Mouse (Mus musculus) MN1 (cell line): Measurements from ENCODE around the gene Ccr5.
"Not testable (repeated sequence)": the region's sequence is repeated elsewhere in the genome, so short reads cannot be mapped to it uniquely, and the experiment has no call there.

Experiments
- DNase-seq: peaks from one replicate; pipeline ENCODE4 v3.0.0-alpha.2; 2016; ENCODE audit warnings: low spot score

The Ccr5 gene

DNA sequence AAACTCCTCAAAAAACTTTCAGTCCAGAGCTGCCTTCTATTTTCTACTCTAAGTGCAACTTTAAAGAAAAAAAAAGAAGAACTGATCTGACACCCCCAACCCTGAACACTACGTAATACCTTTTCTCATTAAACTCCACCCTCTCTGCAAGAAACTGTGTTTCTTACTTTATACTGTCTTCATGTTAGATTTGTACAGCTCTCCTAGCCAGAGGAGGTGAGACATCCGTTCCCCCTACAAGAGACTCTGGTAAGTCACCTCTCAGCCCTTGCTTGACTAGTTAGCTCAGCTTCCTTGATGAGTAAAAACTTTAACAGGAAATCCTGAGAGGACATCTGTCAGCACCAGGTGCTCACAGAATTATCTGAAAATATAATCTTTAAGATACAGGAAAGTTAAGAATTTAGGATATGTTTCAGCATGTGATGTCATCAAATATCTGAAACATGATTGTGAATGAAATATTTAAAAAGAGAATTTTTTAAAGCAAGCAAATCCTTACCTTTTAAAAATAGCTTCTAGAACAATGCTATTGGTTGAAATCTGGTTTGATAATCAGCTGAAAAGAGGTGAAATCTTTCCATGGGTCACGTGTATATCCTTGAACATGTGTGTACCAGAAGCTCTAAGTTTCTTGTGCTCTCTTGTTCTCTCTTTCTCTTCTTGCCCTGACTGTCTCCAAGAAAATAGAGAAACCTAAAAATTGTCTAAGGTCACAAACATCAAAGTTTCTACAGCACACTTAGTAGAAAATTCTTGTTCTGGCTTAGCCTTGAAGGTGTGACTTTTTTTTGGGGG, at the start of gene Ccr5:
Gene Ccr5 (plus strand): TSS at position 157 of the 798 bp plus-strand sequence.
- DNase-seq, result no peak

- DNase-seq, result no peak
Observed at GRCm38 (mm10) chr9:124079803-124080202, 41.5 kb upstream of the Ccr5 start.

GRCm38 (mm10) chr9:124080471-124080870, 40.9 kb upstream of the Ccr5 start:
- DNase-seq, result not testable (repeated sequence)

DNA sequence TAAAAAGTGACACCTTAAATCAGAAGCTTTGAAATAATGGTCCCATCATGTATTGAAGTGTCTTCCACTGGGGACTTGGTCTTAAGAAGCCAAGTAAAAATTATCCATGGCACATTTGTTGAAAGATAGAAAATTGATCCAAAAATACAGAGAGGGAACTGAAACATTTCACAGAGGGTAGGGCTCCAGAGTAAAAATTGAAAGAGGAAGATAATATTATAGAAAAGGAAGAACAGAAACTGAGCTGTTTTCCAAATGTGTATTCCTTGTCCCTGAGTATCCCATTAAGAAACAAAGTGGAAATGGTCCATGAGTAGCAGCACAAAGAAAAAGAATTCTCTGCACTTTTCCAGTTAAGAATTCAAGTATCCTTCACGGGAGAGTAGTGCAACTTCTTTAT, 30.9 kb upstream of the Ccr5 start:
- DNase-seq, result no peak

DNA sequence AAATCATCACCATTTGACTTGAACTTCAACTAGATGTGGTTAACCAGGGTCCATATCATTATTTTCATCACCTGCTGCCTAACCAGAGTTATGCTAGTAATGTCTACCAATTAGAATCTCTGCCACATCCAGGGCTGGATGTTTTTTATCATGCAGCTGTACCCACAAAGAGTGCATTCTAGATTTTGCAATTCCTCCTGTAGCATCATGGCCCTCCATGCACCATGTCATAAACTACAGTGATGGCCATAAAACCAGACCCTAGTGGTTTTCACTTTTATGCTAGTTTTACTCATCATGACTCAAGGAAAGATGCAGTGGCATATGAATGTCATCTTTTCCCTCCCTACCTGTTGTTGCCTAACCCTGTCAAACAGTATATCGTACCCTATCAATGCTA, 22.2 kb upstream of the Ccr5 start:
- DNase-seq, result no peak

DNA sequence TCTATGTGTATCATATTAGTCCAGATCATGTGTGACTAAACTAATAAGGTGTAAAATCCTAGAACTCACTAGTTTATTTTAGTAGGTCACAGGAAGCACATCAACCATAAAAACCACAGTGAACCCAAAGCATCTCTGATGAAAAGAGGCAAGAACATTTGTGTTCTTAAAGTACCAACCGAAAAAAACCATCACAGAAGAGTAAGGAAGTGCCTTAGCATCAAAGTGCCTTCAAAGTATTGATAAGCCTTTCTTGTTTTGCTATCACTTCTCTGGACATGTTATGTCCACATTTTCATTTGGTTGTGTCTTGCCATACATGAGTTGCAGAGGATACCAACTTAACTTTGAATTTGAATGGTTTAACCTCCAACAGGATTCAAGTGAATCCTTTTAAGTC, 21.0 kb upstream of the Ccr5 start:
- no peak for DNase-seq

GRCm38 (mm10) chr9:124101723-124102122, 19.6 kb upstream of the Ccr5 start, which contains the start of gene Ccr2:
Gene Ccr2, plus strand, starts transcription at chr9:124101950.
- DNase-seq, result no peak

DNA sequence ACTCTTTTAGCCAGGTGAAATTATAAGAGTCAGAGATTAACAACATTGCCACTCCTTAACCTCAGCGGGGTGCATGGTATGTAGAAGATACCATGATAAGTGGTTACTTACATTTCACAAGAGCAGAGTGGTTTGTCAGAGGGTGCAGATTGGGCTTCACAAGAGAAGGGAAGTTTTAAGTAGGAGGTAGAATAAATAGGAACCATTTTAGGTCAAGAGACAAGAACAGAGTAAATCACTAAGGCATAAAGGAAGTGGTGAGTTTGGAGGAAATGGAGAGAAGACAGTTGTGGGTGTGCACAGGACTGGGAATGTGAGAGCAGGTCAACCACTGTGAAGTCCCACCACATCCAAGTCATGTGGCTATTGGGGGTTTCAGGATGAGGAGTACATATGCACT, 18.1 kb upstream of the Ccr5 start:
- no peak for DNase-seq

- no peak for DNase-seq
Observed at GRCm38 (mm10) chr9:124105196-124105595, 16.1 kb upstream of the Ccr5 start.

DNA sequence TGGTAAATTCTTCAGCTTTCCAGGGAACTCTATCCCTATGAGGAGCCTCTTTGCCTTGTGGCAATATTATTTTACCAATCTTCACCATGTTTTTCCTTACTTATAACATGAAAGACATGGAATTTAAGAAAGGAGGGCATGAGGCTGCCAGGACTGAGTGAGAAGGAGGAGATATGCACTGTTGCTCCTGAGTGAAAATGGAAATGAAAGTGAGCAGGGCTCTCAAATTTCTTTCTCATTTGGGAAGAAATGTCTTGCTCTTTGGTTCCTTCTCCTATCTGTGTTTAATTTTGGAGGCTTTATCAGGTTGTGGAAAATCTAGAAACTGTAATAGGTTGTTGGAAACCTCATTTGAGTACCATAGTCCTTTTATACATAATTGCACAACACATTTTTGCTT, 14.1 kb upstream of the Ccr5 start:
- DNase-seq, result no peak

- no peak for DNase-seq
Observed at GRCm38 (mm10) chr9:124108356-124109127, 12.8 kb upstream of the Ccr5 start.

DNA sequence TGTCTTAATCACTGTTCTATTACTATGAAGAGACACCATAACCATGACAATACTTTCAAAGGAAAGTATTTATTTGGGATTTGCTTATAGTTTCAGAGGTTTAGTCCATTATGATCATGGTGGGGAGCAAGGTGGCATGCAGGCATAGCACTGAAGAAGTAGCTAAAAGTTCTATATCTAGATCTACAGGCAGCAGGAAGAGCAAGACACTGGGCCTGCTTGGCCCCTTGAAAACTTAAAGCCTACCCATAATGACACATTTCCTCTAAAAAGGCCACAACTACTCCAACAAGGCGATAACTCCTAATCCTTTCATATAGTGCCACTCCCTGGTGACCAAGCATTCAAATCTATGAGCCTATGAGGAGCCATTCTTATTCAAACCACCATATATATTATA, 9.3 kb upstream of the Ccr5 start:
- DNase-seq, result no peak

DNA sequence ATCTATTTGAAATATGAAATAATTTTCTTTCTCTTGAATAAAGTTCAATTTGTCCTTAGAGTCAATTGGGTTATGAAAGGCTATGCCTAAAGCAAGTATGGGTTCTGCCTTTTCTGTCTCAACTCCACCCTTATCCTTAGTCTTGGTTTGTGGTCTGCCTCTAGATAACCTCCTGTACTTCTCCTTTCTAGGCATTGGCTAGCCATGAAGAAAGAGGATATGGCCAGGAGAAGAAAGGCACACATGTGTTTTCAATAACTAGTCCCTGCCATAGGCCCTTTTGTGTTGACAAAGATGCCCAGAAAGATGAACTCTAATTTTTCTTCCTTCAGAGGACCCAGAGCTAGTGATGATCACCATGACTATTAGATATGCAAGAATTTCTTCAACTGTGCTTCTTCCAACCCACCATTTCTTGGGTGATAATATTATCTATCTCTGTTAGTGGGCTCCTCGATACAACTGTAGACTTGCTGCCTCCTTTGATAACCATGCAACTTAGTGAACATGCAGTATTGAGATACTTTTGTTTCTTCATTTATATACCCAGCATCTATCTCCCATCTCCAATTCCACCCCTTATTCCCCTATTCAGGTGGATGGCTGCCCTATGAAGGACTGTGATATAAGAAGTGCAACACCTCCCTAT, 8.6 kb upstream of the Ccr5 start:
- no peak for DNase-seq

DNA sequence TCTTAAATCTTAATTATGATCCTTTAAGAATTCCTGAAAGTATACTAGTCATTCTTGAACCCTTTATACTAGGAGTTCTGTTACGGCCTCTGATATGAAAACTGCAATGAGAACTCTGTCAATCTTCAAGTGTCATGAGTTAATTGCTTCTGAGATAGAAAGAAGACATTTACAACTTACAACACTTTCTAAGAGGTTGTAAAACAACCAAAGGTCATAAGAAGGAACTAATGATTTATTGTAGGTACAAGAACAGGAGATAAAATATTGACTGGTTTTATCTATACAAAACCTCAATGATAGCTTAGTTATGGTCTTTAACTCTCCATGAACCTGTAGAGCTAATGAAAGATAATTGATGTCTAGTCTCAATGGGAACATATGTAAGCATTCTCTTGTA, 7.6 kb upstream of the Ccr5 start:
- no peak for DNase-seq

- DNase-seq, result no peak
Observed at GRCm38 (mm10) chr9:124118489-124118888, 2.9 kb upstream of the Ccr5 start.

DNA sequence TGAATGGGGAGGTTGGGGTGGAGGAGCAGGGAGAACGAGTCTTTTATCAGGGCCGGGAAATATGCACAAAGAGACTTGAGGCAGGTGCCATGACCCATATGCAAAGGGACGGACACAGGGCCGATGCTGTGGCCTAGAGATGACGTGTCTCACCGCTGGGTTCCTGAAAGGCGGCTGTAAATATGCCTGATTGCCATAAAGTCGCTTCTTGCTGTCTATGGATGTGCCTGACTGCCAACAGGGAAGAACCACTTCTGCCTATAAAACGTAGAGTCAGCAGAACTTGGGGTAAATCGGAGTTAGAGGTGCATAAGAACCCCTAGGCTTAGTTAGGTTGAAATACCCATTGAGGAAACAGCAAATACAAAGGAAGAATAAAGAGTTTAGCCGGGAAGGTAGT, 4.2 kb downstream of the Ccr5 start:
- no peak for DNase-seq

DNA sequence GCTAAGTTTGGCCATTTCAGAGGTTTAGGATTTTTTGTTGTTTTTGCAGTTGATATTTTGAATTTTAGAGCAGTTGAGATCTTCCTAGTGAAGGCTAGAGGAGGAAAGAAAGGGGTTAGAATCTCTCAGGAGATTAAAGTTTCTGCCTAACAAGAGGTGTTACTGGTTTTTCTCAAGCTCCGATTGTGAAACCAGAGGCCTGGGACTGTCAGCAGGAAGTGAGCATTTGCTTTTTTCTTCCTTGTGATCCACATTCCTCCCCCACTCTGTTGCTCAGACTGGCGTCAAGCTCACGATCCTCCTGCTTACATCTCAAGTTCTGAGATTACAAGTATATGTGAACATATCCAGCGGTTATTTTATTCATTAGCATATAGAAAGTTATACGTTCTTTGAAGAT, 5.0 kb downstream of the Ccr5 start:
- DNase-seq, result no peak

DNA sequence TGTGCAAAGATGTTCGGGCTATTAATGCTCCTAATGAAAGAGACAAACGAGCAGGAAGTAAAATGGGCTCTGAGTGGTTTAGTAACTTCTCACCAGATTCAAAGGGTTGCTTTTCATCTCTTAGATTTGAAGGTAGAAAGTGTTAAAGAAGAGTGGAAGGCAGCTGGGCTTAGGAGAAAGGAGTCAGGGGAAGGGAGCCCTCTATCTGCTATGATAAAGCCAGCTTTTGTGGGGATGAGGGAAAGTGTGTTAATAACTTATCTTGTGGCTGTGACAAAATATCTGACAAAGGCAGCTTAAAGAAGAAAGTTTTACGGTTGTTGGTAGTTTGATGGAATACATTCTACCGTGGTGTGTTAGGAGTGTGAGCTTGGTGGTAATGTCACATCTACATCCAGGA, 6.1 kb downstream of the Ccr5 start:
- DNase-seq, result no peak

DNA sequence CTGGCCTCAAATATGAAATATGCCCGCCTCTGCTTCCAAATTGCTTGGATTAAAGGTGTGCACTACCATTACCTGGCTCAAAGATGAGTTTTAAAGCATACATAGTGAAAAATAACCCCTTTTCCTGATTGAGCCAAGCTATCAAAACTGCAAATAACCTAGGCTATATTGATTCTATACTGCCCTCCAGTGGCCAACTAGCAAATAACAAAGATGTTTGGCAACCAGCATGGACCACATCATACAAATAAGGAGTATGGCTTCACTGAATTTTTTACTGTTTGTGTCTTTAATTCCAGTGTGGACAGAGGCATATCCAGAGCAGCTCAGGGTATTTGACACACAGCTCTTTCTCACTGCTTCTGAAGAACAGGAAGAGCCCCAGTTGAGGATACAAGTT, 7.0 kb downstream of the Ccr5 start:
- peak; percentile 40 for DNase-seq

DNA sequence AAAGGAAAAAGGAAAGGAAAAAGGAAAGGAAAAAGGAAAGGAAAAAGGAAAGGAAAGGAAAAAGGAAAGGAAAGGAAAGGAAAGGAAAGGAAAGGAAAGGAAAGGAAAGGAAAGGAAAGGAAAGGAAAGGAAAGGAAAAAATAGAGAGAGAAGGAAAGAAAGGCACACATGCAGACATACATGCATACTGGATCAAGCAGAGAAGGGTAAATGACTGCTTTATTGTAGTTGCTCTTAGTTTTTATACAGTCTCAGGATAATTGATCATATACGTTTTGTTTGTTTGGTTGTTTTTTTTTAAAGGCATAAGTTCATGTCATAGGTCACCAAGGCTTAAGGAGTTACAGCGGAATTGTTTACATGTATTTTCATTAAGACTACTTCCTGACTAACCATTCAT, 11.6 kb downstream of the Ccr5 start:
- not testable (repeated sequence) for DNase-seq

GRCm38 (mm10) chr9:124134919-124135318, 13.6 kb downstream of the Ccr5 start:
- DNase-seq, result not testable (repeated sequence)

- no peak for DNase-seq
Observed at GRCm38 (mm10) chr9:124137619-124138018, 16.3 kb downstream of the Ccr5 start.
